Mouse (Mus musculus) adrenal gland, adult 18-20 months (tissue): Measurements from ENCODE around the gene Olfr18. TPM values are rescaled to one million over a fixed set of nuclear protein-coding genes. Genes with fewer than 3 reads are reported as not detected.
A peak's percentile ranks its signal among the peaks of the same experiment; 100 is the strongest.
"Not testable (repeated sequence)": the region's sequence is repeated elsewhere in the genome, so short reads cannot be mapped to it uniquely, and the experiment has no call there.

Experiments
- DNase-seq, 2 experiments: peaks; one replicate each; pipeline ENCODE4 v3.0.0; 2021 to 2022; ENCODE audit warnings: low spot score in 2 of 2
- long read RNA-seq, 2 experiments: library from polyadenylated mRNA; stranded (forward); transcript quantifications; one replicate each; pipeline ENCODE4 v2.0.0; 2021
- total RNA-seq, 2 experiments: library from RNA; stranded (reverse); gene quantifications; 1 replicate in 1 of 2; 2 replicates in 1 of 2; pipeline ENCODE4 v1.2.3; 2021

The Olfr18 gene
- total RNA-seq = not detected
- long read RNA-seq, experiment 1 = 0 reads
- long read RNA-seq, experiment 2 = 0 reads

GRCm38 (mm10) chr9:20335994-20336393 is at the start of gene Olfr18:
Gene Olfr18 (minus strand): TSS chr9:20336094.
- DNase-seq = no peak

GRCm38 (mm10) chr9:20385343-20385703 is 49.4 kb upstream of the Olfr18 start:
- no peak for DNase-seq

- DNase-seq = peak; percentile 86 to 91
Observed at GRCm38 (mm10) chr9:20384532-20385342, 48.8 kb upstream of the Olfr18 start, which contains the start of gene Zfp560. Gene Zfp560 (minus strand): TSS chr9:20385177.

- DNase-seq = no peak
Observed at GRCm38 (mm10) chr9:20383659-20384058, 47.8 kb upstream of the Olfr18 start.

GRCm38 (mm10) chr9:20374712-20375111 is 38.8 kb upstream of the Olfr18 start:
- DNase-seq = no peak

- no peak for DNase-seq
Observed at GRCm38 (mm10) chr9:20367311-20367710, 31.4 kb upstream of the Olfr18 start.

- DNase-seq = no peak
Observed at GRCm38 (mm10) chr9:20348501-20348900, 12.6 kb upstream of the Olfr18 start.

GRCm38 (mm10) chr9:20298232-20298631 is 37.7 kb downstream of the Olfr18 start, which contains the start of gene Olfr873:
Gene Olfr873 (plus strand): TSS chr9:20298532.
- no peak for DNase-seq

- DNase-seq = not testable (repeated sequence)
Observed at GRCm38 (mm10) chr9:20295562-20295961, 40.3 kb downstream of the Olfr18 start.

- DNase-seq = no peak
Observed at GRCm38 (mm10) chr9:20282051-20282450, 53.8 kb downstream of the Olfr18 start, which contains the start of gene Olfr39. Gene Olfr39 (plus strand): TSS chr9:20282351.

Other genes starting within 250 kb of the Olfr18 start
- not detected for gene Olfr868, start 237.5 kb downstream of the Olfr18 start, total RNA-seq
- gene Olfr869, start 207.1 kb downstream of the Olfr18 start, total RNA-seq = not detected
- not detected for gene Olfr870, start 162.0 kb downstream of the Olfr18 start, total RNA-seq
- not detected for gene Olfr871, start 123.9 kb downstream of the Olfr18 start, total RNA-seq
- gene Olfr872, start 99.0 kb downstream of the Olfr18 start, total RNA-seq = not detected
- not detected for gene Olfr39, start 53.7 kb downstream of the Olfr18 start, total RNA-seq
- gene Olfr873, start 37.6 kb downstream of the Olfr18 start, total RNA-seq = not detected
- gene Zfp560, start 49.1 kb upstream of the Olfr18 start, total RNA-seq = 1 to 10 TPM; 5.5 to 8.9 TPM
- 10 to 100 TPM; 15.5 to 17.3 TPM for gene Zfp26, start 124.1 kb upstream of the Olfr18 start, total RNA-seq
- gene Zfp426, start 156.7 kb upstream of the Olfr18 start, total RNA-seq = 10 to 100 TPM; 20.4 to 20.9 TPM
- gene Zfp266, start 185.3 kb upstream of the Olfr18 start, total RNA-seq = 10 to 100 TPM; 31.0 to 34.2 TPM
- gene Zfp846, start 245.2 kb upstream of the Olfr18 start, total RNA-seq = 1 to 10 TPM; 5.9 to 6.7 TPM